Comparison of ENCODE assay signal across 13 mouse cellular contexts in genomic region chr1:165643735-165644134, GRCm38 (mm10). TPM values are rescaled to one million over a fixed set of nuclear protein-coding genes. Genes with fewer than 3 reads are reported as not detected.
A peak's percentile ranks its signal among the peaks of the same experiment; 100 is the strongest.
DNase-seq lines count a peak whose midpoint lies in the region; ATAC-seq and TF ChIP-seq lines count a peak whose summit lies in the region.
"Had no signal": no experiment of that assay in that cellular context is flagged by ENCODE, and none has a peak within 500 bp of the region (broad histone marks: within the 10 kb centered on the region; RNA-seq: fewer than 3 reads in every experiment).

No protein-coding gene starts in this region.

- H3K36me3 ChIP-seq in embryonic facial prominence, embryonic 15.5 days = no peaks in the 10 kb centered on the region
- H3K36me3 ChIP-seq in embryonic facial prominence, embryonic 10.5 days (replicated peaks) = no peaks in the 10 kb centered on the region
- H3K36me3 ChIP-seq in kidney, postnatal 0 days (ENCODE audit: insufficient read depth, low read length) = 0 out of 2 replicates have a peak, but pooled peaks cover 3% of the 10 kb centered on the region
- H3K36me3 ChIP-seq in stomach, embryonic 14.5 days (ENCODE audit: control insufficient read depth, insufficient read depth, low read length) = peaks cover 2% of the 10 kb centered on the region; the same call in 1 of the 2 replicates
- no peaks in the 10 kb centered on the region for H3K36me3 ChIP-seq in stomach, postnatal 0 days (ENCODE audit: control insufficient read depth, insufficient read depth, low read length)
- H3K36me3 ChIP-seq: embryonic facial prominence, embryonic 12.5 days; midbrain, embryonic 12.5 days; neural tube, embryonic 13.5 days had no signal

- H3K9me3 ChIP-seq in embryonic facial prominence, embryonic 15.5 days (replicated peaks) = no peaks in the 10 kb centered on the region
- no peaks in the 10 kb centered on the region for H3K9me3 ChIP-seq in embryonic facial prominence, embryonic 10.5 days
- no peaks in the 10 kb centered on the region for H3K9me3 ChIP-seq in kidney, postnatal 0 days (replicated peaks; ENCODE audit: low read length)
- no peaks in the 10 kb centered on the region for H3K9me3 ChIP-seq in stomach, embryonic 14.5 days (ENCODE audit: control insufficient read depth, low read depth, low read length)
- H3K9me3 ChIP-seq in stomach, postnatal 0 days (ENCODE audit: control insufficient read depth, low read length) = no peaks in the 10 kb centered on the region
- H3K9me3 ChIP-seq: embryonic facial prominence, embryonic 12.5 days; forebrain, embryonic 13.5 days; midbrain, embryonic 12.5 days; neural tube, embryonic 13.5 days had no signal

- H3K9ac ChIP-seq in embryonic facial prominence, embryonic 15.5 days = no peak overlapping the region
- H3K9ac ChIP-seq in kidney, postnatal 0 days (ENCODE audit: low read depth, low read length) = no peak overlapping the region
- H3K9ac ChIP-seq in stomach, embryonic 14.5 days (replicated peaks; ENCODE audit: low read depth, low read length) = no peak overlapping the region
- no peak overlapping the region for H3K9ac ChIP-seq in stomach, postnatal 0 days (ENCODE audit: low read length)

- no peak for TF ChIP-seq EP300 in stomach, postnatal 0 days (optimal IDR thresholded peaks at IDR 0.05)

- H3K4me1 ChIP-seq in embryonic facial prominence, embryonic 15.5 days = 0 out of 2 replicates have a peak, but pooled peaks cover 4% of the 10 kb centered on the region
- peaks cover 7% of the 10 kb centered on the region for H3K4me1 ChIP-seq in embryonic facial prominence, embryonic 10.5 days
- no peaks in the 10 kb centered on the region for H3K4me1 ChIP-seq in kidney, postnatal 0 days (replicated peaks; ENCODE audit: insufficient read depth, low read length)
- peaks cover 11% of the 10 kb centered on the region; the same call in 1 of the 2 replicates for H3K4me1 ChIP-seq in stomach, embryonic 14.5 days (ENCODE audit: control insufficient read depth, insufficient read depth, low read length)
- H3K4me1 ChIP-seq in stomach, postnatal 0 days (replicated peaks; ENCODE audit: control insufficient read depth, insufficient read depth) = no peaks in the 10 kb centered on the region
- H3K4me1 ChIP-seq: embryonic facial prominence, embryonic 12.5 days; forebrain, embryonic 13.5 days; midbrain, embryonic 12.5 days; neural tube, embryonic 13.5 days had no signal

- no peak for TF ChIP-seq CTCF in kidney, postnatal 0 days (IDR thresholded peaks at IDR 0.05; ENCODE audit: low read depth)
- TF ChIP-seq CTCF in stomach, postnatal 0 days (IDR thresholded peaks at IDR 0.05; ENCODE audit: low read depth) = no peak

- 45% methylated on average over 5 of the region's 5 CpGs for WGBS in embryonic facial prominence, embryonic 15.5 days
- 81% methylated on average over 5 of the region's 5 CpGs for WGBS in embryonic facial prominence, embryonic 10.5 days
- 57% methylated on average over 5 of the region's 5 CpGs for WGBS in kidney, postnatal 0 days
- WGBS in stomach, embryonic 14.5 days = 54% methylated on average over 5 of the region's 5 CpGs
- 32% methylated on average over 5 of the region's 5 CpGs for WGBS in stomach, postnatal 0 days

- 0 out of 2 replicates have a peak overlapping the region, but pooled peaks have one; percentile 89 for H3K4me3 ChIP-seq in embryonic facial prominence, embryonic 15.5 days (replicated peaks)
- H3K4me3 ChIP-seq in embryonic facial prominence, embryonic 10.5 days = no peak overlapping the region
- no peak overlapping the region for H3K4me3 ChIP-seq in kidney, postnatal 0 days (replicated peaks; ENCODE audit: low read depth, low read length)
- no peak overlapping the region for H3K4me3 ChIP-seq in stomach, embryonic 14.5 days (ENCODE audit: low read depth, low read length)
- no peak overlapping the region for H3K4me3 ChIP-seq in stomach, postnatal 0 days (ENCODE audit: low read depth, low read length)

- H3K27me3 ChIP-seq in embryonic facial prominence, embryonic 15.5 days = no peaks in the 10 kb centered on the region
- H3K27me3 ChIP-seq in embryonic facial prominence, embryonic 10.5 days (replicated peaks; ENCODE audit: low read depth, poor library complexity, severe bottlenecking) = no peaks in the 10 kb centered on the region
- H3K27me3 ChIP-seq in kidney, postnatal 0 days (ENCODE audit: insufficient read depth, low read length) = no peaks in the 10 kb centered on the region
- no peaks in the 10 kb centered on the region for H3K27me3 ChIP-seq in stomach, embryonic 14.5 days (ENCODE audit: control insufficient read depth, insufficient read depth, low read length)
- H3K27me3 ChIP-seq in stomach, postnatal 0 days (ENCODE audit: control insufficient read depth, insufficient read depth, low read length) = no peaks in the 10 kb centered on the region
- H3K27me3 ChIP-seq: embryonic facial prominence, embryonic 12.5 days; forebrain, embryonic 13.5 days; midbrain, embryonic 12.5 days; neural tube, embryonic 13.5 days had no signal

- DNase-seq in embryonic facial prominence, embryonic 10.5 days (ENCODE audit: low spot score) = no peak
- DNase-seq in kidney, postnatal 0 days (ENCODE audit: low spot score) = no peak
- DNase-seq in kidney, postnatal 25 days = no peak
- no peak for DNase-seq in stomach, postnatal 0 days (ENCODE audit: low spot score)
- DNase-seq in cerebellum, postnatal 4 days (ENCODE audit: low spot score in 2 of 2) = no peak
- no peak for DNase-seq in layer of hippocampus, postnatal 36 days
- DNase-seq: B cell, adult 2 months had no signal

- H3K4me2 ChIP-seq in embryonic facial prominence, embryonic 15.5 days (replicated peaks) = peak overlapping the region; percentile 57; the same call in 1 of the 2 replicates
- H3K4me2 ChIP-seq in kidney, postnatal 0 days (ENCODE audit: low read length) = 0 out of 2 replicates have a peak overlapping the region, but pooled peaks have one; percentile 82
- H3K4me2 ChIP-seq in stomach, embryonic 14.5 days (replicated peaks; ENCODE audit: low read depth, low read length) = peak overlapping the region; percentile 62; the same call in 1 of the 2 replicates
- no peak overlapping the region for H3K4me2 ChIP-seq in stomach, postnatal 0 days (replicated peaks; ENCODE audit: low read depth)

- H3K27ac ChIP-seq in embryonic facial prominence, embryonic 15.5 days (replicated peaks) = no peak overlapping the region
- H3K27ac ChIP-seq in embryonic facial prominence, embryonic 10.5 days (replicated peaks) = no peak overlapping the region
- no peak overlapping the region for H3K27ac ChIP-seq in kidney, postnatal 0 days
- no peak overlapping the region for H3K27ac ChIP-seq in stomach, embryonic 14.5 days (ENCODE audit: low read length)
- H3K27ac ChIP-seq in stomach, postnatal 0 days (replicated peaks) = no peak overlapping the region

- ATAC-seq in embryonic facial prominence, embryonic 15.5 days (ENCODE audit: insufficient number of reproducible peaks, low FRiP score, low TSS enrichment, low read depth) = no peak
- no peak for ATAC-seq in kidney, postnatal 0 days (replicated peaks; ENCODE audit: low FRiP score, low read depth)
- no peak for ATAC-seq in stomach, embryonic 14.5 days (ENCODE audit: insufficient number of reproducible peaks, insufficient read depth, low FRiP score, low read depth)
- ATAC-seq in stomach, postnatal 0 days (ENCODE audit: low FRiP score, low TSS enrichment) = no peak

RNA-seq across cellular contexts. Expression of gene Mpzl1, which starts 9.4 kb away (rescaled TPM):
- 138 and 147 TPM in 2 replicates for polyA plus RNA-seq in embryonic facial prominence, embryonic 15.5 days (2015; fragmentation: Nextera tagmentation; extraction: Ambion mirVana)
- 138 and 139 TPM in 2 replicates for polyA plus RNA-seq in embryonic facial prominence, embryonic 10.5 days (2016; fragmentation: Nextera tagmentation; extraction: Ambion mirVana)
- 186 and 191 TPM in 2 replicates for polyA plus RNA-seq in kidney, postnatal 0 days (2015; fragmentation: Nextera tagmentation; extraction: Ambion mirVana)
- 201 and 203 TPM in 2 replicates for polyA plus RNA-seq in stomach, embryonic 14.5 days (2014; fragmentation: Nextera tagmentation; extraction: Ambion mirVana)
- polyA plus RNA-seq in stomach, postnatal 0 days (2015; fragmentation: Nextera tagmentation; extraction: Ambion mirVana) = 71.4 and 76.4 TPM in 2 replicates
- 10 to 100 TPM; 35.7 to 39.6 TPM for total RNA-seq in layer of hippocampus, postnatal 36 days (2021)
